Mouse (Mus musculus) bone marrow, adult 2 months (tissue): ENCODE data around the gene Gjb6.

ENCODE experiments used
- CTCF ChIP-seq: fragments of 200-500 bp; IDR thresholded peaks from 2 replicates; pipeline ENCODE4 v1.5.1; 2011; ENCODE audit warnings: low read length, control low read depth; ENCODE audit not compliant: control insufficient read depth, insufficient read depth
- POLR2A ChIP-seq: fragments of 200-500 bp; IDR thresholded peaks from 2 replicates; pipeline ENCODE4 v1.6.1; 2011; ENCODE audit warnings: low read depth, mild to moderate bottlenecking, control low read depth, low read length, borderline replicate concordance; ENCODE audit not compliant: control insufficient read depth

GRCm38 (mm10) chr14:57089107-57089506 is 44.3 kb downstream of the Gjb6 start:
- TF ChIP-seq POLR2A (no peak), CTCF (no peak)
